Mouse (Mus musculus) layer of hippocampus, adult 9-11 months (tissue): ENCODE data around the gene Elk3.
A peak's percentile ranks its signal among the peaks of the same experiment; 100 is the strongest.

Source experiments
- DNase-seq: peaks from one replicate; pipeline ENCODE4 v3.0.0; 2022

The Elk3 gene

DNA sequence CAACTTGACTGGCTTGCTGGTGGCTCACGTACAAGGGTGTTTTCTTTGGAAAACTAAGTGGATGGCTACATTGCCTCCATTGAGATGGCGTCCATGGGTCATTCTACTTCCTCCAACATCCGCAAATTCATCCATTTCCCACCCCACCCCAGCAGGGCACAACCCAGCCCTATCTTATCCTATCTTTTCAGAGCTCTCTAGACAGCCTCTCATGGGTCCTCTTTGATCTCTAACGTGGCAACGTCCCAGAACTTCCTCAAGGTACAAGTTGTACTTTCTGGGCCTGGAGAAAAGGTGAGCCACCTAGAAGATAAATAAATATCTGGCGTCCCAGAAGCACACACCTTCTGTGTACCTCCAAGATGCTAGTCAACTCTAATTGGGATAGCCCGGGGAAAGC, 17.3 kb downstream of the Elk3 start:
- no peak for DNase-seq

DNA sequence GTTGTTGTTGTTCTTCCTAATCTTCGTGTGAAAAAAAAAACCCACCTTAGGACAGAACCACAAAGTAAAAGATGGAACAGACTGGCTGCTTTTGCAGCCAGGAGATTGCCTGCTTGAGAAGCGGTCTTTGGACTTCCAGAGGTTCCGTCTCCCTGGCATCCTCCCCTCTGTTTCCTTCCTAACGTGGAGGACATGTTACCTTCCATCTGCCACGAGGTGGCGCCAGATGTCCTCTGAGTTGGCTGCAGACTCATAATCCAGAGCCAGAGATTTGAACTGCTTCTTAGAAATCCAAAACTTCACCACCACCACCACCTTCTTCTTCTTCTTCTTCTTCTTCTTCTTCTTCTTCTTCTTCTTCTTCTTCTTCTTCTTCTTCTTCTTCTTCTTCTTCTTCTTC, 19.1 kb downstream of the Elk3 start:
- DNase-seq = peak; percentile 73

DNA sequence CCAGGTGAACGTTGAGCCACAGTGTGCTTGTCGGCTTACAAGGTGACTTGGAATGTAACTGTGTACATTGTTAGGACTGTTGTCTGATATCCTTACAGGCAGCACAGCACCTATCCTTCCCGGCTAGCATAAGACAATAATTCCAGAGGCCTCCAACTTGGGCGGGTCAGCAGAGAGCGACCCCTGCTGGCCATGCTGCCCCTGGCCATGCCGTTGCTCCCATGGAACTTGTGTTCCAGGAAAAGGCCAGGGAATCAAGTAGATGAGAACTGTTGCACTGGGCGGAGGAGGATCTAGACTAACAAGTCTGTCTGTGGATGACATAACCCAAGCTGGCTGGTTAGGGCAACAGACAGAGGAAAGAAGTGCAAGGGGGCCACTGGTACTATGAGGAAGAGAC, 19.6 kb downstream of the Elk3 start:
- no peak for DNase-seq

DNA sequence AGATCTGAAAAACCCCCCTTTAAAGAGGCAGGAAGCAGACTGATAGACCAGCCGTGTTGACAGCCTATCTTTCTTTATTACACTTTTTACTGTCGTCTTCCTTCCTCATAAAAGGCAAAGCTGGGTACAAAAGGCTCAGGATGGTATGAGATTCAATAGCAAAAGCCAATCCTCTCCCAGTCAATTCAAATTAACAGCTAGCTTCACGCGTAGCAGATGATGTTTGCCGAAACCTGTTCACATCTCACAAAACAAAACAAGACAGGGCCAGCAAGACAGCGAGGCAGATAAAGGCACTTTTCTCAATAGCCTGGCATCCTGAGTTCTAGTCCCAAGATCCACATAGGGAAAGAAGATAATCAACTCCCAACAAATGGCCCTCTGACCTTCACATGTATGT, 21.5 kb downstream of the Elk3 start:
- DNase-seq = no peak

DNA sequence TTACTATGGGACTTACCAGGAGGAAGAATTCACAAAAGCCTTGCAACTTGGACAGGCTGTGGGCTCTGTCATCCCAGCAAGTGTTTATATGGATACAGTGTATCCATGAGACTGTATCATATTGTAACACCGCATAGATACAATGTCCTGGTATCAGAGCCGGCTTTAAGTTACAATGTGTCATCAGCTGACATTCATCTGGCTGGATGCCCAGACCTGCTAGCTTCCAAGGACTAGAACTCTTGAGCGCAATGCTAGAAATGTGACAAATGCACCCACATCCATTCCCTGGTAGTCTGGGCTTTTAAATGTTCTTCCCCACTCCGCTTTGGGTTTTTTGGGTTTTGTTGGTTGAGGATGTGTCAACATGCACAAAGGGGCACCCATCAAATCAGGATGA, 22.6 kb downstream of the Elk3 start:
- no peak for DNase-seq

DNA sequence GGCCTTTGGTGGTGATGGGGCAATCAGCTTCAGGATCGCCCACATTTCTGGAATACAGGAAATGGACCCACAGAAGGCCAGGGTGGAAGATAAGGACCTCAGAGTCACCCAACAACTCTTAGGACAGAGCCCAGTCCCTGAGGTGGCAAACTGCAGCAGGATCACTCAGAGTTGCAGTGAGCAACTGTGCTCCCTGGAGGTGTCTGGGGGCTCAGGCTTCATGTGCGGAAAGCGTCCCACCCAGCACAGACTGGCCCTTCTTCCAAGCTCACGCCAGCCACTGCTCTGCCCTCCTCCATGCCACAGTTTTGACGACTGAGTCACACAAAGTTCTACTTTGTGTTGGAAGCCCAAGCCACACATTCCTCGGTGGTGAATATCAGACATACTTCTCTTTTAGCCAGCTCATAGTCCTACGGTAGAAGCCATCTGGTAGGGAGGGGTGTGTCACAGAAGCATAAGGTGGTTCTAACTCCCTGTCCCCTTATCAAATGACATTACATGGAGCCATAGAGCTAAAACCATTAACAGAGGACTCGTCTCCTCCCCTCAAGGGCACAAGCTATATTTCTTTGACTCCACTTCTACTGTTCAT, 23.3 kb downstream of the Elk3 start:
- no peak for DNase-seq

DNA sequence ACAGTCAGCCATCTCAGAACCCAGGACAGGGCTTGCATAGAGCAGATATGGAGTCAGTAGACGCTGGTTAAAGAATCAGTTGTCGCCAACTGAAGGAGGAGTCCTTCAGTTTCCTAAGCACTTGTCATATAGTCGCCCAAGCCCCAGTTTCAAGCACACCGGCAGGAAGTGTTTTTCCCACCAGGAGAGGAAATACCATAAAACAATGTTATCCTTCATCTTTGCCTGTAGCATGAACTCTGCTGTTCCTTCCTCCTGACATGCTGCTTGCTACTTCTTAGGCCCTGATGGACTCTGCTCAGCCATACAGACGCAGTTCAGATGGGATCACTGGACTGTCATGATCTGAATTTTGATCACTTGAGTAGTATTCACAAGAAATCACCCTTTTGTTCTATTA, 25.4 kb downstream of the Elk3 start:
- no peak for DNase-seq

DNA sequence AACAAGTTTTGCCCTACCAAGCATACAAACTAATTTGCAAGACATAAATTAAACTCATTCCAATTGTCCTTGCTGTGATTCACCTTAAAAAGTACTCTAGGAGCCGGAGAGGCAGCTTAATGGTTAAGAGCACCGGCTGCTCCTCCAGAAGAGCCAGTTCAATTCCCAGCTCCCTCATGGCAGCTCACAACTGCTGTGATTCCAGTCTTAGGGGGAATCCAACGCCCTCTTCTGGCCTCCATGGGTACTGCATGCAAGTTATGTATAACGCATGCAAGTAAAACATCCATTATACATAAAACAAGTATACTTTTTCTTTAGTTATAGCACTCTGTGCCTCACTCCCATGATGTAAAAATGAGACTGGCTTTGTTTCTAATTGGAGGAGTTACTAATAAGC, 27.7 kb downstream of the Elk3 start:
- no peak for DNase-seq

DNA sequence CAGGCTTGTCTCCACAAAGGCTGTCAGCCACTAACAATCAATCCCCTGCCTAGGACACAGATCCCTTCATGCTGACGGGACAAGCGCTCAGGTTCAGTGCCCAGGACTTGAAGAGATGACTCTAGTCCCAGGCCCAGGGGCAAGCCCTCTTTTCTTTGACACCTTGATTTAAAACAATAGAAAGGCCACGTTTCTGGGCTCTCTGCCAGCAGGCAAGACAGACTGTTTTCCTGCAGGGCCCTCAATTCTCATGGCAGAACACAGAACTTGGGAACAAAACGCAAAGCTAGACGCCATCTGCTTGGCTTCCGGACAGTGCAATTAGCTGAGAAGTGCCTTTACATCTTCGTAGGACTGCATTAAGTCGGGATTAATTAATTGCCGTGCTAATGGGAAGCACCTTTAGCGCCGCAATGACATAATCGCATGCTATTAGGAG, 28.4 kb downstream of the Elk3 start:
- DNase-seq = no peak

DNA sequence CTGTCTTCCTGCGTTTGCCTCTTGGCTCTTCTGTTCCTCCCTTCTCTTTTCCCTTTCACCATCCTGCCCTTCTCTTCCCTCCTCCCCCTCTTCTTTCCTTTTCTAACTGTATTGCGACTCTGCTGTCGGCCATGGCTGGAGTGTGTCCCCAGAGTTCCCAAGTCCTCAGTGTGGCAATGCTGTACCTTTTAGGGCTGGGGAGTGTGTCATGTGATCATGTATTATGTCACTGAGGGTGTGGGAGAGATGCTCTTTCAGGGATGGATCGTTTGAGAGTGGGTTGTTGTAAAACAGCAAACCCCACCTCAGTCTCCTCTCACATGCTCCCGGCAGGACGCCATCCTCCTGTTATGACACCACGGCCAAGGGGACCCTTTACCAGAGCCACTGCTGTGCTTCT, 29.8 kb downstream of the Elk3 start:
- DNase-seq = no peak

DNA sequence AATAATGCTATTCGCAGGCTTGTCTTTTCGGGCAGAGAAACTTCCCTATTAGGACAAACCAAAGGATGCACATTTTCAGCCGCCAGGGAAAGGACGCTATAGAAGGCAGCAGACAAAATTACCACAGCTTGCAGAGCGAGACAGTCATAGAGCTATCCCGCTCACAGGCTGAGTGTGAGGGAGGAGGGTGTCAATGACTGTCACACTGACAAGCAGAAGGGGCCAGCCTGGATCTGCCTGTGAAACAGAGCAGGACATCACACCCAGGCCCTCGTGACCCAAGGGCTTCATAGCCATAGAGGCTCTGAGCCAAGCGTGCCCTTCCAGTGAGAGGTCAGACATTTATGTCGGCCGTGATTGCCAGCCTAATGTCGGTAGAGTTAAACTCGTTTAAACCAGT, 30.3 kb downstream of the Elk3 start:
- DNase-seq = peak; percentile 52

DNA sequence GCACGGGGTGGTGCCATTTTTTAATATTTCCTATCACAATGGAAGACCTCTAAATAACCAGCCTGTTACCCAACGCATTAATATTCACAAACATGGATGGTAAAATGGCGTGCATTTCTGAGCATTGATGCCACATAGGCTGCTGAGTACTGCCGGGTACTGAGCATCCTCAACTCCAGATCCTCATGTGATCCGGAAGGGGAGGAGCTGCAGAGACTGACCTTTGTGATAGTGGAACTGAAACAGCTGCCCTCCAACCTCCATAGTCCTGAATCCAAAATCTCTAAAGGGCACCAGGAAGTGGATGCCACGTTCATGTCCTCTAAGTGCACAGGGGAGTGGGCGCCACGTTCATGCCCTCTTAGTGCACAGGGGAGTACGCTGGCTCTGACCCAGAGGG, 31.9 kb downstream of the Elk3 start:
- DNase-seq = no peak

DNA sequence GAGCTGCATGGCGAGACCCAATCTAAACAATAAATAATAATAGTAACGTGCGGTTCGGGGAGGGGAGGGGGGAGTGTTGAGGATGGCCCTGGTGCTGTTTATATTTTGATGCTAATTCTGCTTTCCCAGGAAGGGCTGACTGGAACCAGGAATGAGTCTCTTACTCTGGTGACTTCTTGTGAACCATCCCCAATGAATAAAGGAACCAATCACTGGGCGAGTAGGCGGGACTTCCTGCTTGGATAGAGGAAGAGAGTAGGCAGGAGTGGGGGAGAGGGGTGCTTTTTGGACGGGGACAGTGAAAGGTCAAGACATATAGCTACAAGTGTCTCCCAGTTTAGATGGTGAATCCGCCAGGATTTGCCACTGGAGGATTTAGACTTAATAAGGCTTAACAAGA, 32.6 kb downstream of the Elk3 start:
- no peak for DNase-seq

DNA sequence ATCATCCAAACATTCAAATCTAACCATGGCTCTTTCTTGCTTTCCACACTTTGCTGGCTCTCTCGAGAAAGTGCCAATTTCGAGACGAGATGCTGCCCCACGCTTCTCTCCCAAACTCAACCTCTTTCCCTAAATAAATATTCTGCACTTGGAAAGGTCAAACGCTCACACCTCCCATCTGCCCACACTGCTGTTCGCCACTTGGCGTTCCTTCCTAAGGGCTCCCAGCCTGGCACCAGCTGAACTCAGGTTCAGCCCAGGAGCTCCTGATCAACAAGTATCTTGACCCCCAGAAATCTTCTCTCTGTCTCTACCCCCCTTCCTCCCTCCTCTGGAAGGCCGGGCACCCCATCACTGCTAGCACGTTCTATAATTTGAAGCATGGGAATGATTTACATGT, 34.1 kb downstream of the Elk3 start:
- no peak for DNase-seq

DNA sequence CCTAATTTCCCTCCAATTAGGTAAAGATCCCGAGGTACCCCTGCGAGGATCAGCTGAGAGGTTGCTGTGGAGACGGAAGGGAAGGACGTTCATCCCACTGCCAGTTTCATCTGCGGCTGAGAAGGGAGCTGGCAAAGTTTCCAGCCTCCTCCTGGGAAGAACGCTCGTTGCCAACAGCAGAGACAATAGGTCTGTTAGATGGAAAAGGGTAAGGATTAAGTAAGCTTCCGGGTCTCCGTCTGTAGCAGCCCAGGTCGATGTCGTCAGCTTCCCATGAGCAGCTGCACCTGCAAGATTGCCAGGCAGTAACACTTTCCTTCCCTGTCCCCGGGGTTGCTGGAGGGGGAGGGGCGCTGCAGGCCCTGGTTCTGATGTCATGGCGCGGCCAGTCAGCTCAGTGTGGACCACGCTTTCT, 34.6 kb downstream of the Elk3 start:
- peak; percentile 89 for DNase-seq

DNA sequence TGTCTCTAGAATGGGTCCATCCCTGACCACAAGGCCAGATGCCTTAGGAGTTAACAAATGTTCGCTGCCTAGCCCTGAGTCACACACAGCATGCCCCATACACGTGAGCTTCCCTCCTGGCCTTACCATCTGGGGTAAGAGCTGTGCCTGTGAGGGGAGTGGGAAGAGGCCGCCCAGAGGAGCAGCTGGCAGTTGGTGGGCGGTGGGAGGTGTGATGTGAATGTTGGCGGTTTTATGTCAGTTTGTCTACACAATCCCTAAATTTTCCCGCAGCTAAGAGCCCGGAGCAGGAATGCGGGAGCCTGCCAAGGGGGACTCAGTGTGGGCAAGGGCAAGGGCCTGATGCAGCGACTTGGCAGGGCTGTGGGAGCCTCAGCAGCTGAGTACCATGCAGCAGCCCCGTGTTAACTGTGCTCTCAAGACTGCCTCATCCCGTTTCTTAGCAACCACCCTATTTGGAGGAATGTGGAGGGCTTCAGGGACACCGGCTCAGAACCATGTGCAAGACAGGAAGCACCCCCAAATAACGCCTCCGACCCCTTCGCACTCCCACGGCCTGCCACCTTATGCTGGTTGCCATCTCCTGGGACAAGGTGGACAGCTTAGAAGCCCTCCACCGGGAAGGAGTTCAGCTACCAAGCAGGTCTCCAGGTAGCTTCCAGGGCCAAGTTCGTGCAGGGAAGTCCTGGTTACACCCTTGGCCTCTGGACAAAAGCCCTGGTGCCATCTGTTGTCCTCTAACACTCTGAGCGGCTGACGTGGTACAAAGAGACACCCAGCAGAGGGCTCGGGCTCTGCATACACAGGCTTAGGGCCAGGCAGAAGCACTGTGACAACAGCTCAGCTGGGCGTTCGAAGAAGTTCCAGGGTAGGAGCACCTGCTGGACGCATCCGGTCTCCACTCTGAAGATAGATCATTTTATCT, 35.5 kb downstream of the Elk3 start:
- peak; percentile 95 for DNase-seq

DNA sequence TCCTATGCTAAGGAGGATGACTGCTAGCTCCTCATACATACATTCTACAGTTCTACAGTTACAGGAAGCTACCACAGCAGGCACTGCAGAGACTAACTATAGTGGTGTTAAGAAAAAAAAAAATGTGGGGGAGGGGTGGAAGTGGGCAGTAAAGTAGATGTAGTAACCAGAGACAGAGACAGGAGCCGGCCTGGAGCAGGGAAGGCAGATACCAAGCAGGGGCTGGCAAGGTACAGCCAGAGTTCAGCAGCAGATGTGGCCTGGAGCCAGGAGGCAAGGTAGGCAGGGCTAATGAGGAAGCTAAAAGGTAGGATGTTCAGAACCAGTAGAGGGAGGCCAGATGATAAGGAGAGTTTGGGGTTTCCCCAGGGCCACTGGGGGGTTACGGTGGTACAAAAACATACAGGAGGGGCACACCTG, 36.6 kb downstream of the Elk3 start:
- DNase-seq = no peak

DNA sequence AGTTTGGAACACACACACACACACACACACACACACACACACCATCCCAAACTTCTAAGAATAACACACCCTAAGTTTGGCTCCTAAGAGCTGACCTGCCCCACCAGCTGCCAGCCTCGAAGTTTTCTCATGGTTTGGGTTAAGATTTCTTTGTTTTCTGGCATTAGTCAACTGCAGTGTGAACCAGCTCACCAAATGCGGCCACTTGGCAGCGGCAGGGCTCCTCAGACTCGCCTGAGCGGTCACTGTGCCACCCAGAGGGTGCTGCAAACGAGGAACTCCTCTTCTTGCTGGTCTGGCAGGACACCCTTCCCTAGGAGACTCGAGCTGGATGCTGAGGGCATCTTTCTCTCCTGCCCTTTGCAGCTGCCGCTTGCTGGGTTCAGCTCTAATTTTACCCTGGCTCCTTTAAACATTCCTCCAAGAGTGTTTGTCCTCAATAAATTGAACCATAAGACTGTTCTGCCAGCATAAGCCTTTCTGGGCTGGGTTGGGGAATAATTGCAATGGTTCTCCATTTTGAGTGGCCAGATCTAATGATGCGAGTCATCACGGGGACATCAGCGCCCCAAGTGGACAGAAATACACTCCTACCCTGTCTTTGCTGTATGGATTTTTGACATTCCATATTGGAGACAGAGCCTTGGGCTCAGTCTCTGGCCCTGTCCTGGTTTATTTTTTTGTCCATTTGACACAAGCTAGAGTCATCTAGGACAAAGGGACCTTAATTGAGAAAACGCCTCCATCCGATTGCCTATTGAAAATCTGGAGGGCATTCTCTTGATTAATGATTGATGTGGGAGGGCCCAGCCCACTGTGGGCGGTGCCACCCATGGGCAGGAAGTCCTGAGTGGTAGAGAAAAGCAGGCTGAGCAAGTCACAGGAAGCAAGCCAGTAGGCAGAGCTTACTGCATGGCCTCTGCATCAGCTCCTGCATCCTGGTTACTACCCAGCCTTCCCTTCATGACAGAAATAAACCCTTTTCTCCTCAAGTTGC, 37.7 kb downstream of the Elk3 start:
- DNase-seq = peak; percentile 56

DNA sequence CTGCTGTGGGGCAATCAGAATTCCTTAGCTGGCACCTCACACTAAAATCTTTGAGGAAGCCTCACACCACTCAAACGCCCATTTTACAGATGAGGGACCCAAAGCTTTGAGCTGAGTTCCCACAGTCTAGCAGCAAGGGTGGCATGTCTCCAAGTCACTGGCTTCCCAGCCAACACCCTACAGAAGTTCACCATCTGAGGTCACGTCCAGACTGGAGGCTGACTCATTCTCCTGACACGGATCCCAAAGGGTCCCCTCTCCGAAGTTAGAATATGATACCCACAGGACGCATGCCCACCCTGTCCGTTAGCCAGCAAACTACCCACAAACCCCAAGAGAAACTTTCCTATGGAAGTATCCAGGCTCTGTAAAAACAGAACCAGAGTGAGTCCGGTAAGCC, 39.1 kb downstream of the Elk3 start:
- no peak for DNase-seq

DNA sequence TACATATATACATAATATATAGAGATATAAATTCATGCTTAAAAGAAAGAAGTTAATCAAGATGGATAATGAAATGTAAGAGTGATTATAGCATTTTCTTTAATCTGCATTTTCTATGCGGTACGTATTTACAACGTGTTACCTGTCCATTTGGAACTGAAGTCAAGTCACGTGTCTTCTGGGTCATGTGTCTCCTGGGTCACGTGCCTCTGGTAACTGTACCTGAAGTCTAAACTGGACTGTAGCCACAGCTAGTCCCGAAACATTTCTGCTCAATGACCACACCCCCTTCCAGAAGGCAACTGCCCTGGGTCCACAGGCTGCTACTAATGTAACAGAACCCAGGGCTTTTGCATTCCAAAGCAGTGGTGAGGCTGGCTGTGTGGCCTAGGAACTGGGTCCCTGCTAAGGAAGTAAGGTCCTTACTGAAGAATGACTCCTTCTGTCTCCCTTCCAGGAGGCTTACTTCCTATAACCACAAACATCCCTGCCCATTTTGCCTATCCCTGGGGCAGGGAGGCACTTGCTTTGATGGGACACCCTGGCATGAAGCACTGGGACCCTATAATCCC, 40.0 kb downstream of the Elk3 start:
- no peak for DNase-seq

DNA sequence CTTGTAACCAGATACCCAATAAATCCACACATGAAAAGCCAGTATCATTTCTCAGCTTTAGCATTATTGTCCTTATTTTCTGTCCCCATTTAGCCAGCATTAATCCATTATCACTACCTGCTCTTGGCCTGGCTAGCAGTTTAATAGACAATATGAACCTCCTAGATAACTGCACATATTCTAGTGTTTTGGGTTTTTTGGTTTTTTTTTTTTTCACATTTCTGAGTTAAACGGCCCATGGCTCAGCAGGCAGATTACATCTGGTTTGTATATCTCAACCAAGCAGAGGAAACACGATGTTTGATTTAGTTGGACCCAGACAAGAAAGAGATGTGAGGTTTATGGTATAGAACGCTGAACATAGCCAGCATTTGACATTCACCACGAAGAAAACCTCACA, 41.2 kb downstream of the Elk3 start:
- no peak for DNase-seq

DNA sequence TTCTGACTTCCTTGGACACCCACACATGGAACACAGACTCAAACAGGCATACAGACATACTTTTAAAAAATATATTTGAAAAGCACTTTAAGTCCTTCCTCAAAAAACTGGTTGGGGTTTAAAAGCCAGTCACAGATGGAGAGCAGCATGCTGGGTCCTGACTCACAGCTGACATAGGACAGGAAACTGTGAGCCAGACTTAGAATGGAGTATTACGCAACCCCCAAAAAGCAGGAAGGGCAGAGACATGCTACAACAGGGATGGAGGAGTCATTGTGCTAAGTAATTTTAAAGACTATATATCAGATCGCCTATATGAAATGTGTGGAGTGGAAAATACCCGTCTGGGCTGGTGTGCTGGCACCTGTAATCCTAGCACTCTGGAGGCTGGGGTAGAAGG, 42.6 kb downstream of the Elk3 start:
- no peak for DNase-seq

DNA sequence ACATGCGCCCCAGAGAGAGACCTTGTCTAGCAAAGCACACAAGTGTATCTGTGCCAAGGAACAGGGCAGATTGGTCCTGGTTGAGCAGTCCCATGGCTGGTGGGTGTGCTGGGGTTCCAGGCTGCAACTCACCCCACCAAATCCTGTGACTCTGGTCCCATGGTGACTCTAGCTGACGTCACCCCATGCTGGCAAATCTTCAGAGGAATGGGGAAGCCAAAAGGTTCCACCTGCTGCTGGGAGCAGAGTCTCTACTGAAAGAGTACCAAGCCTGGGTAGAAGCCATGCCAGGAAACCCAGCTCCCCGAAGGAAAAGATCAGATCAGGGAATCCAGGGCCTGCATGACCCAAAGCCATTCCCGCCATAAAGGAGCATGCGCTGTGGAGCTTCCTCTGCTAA, 43.4 kb downstream of the Elk3 start:
- no peak for DNase-seq
